Mouse (Mus musculus): ENCODE measurements around the gene Esam.
A peak's percentile ranks its signal among the peaks of the same experiment; 100 is the strongest.

Esam gene

DNA sequence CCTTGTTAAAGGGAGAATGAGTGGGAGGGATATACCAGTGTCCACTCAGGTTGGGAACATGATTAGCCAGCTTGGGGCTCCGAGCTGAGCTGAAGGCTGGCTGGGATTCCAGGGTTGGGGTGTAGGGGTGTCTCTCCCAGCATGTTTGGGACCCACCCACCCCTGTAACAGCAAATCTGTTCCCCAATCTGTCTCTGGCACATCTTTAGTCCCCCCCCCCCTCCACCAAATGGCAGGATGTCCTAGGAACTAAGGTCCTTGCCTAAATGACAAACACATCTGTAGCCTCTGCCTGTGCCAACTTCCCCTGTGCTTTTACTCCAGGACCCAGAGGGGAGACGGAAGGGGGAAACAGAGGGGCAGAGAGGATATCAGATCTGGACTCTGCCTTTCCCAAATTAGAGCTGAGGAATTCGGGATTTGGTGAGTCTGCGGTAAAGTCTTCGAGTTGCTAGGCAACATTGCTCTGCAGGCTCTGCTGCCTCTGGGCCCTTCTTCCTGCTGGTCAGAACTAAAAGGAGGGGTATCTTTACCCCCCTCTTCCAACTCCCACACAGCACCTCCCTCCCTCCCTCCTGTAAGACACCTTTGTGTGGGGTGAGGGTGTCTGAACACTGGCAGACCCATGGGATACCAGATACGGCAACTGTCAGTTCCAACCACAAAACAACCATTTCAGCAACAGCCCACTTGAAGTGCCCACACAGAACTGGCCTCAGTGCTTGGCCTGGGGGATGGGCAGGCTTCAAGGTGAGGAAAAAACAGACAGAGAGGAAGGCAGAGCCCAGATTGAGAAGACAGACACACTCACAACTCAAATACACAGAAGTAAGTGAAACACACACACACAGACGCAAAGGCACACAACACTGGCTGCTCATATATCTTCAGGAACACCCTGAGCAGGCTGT lies 27.2 kb downstream of the Esam start, which contains the start of gene Siae:
Gene Siae, plus strand, starts transcription at position 861 of the 911 bp plus-strand sequence.
- DNase-seq (ENCODE audit: low spot score) = no peak

DNA sequence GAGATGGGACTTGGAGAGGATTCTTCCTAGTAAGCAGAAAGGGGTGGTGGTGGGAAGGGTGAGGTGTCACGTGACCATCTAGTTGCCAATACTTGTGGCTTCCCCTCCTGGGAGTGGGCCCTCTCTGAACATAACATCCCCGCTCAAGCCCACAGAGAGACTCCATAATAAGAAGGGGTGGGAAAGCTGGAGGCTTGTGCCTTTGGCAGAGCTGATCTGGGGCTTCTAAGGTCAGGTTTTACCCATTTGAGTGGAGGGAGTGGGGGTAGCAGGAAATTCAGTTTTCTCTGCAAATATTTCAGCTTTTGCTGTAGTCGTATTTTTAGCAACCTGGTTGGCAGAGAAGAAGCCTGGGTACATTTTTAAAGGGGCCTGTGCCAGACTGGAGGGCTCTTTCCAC lies 28.5 kb downstream of the Esam start:
- no peak for DNase-seq (ENCODE audit: low spot score)

DNA sequence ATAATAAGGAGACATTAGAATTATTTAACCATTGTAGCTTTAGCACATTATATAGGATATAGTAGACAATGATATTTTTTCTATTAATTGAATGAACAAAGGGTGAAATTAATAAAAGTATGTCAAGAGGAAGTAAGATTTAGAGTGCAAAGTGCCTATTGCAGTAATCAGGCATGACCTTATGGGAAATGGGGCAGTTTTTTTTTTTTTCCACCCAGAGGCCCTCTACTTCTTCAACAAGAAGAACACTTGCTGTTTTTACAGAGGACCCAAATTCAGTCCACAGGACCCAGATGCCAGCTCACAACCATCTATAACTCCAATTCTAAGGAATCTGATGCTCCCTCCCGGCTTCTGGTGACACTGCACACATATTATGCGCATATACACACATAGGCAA lies 32.7 kb downstream of the Esam start:
- DNase-seq (ENCODE audit: low spot score) = no peak

DNA sequence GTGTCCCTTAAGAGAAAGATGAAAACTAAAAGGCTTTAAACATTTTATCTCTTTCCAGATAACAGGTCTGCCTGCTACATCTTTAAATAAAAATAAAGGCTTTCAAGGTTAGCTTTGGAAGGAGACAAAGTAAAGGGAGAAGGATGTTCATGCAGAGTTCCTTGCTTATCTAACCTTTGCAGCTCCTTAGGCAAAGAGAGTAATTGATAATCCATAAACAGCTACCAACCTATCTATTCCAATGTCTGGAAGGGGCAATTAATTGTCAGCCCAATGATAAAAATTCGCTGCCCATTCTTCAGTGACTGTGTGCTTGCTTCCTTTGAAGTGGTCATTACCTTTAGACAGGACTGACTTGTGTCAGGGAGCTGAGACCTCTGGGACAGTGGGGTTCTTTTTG lies 35.9 kb downstream of the Esam start:
- DNase-seq (ENCODE audit: low spot score) = no peak

DNA sequence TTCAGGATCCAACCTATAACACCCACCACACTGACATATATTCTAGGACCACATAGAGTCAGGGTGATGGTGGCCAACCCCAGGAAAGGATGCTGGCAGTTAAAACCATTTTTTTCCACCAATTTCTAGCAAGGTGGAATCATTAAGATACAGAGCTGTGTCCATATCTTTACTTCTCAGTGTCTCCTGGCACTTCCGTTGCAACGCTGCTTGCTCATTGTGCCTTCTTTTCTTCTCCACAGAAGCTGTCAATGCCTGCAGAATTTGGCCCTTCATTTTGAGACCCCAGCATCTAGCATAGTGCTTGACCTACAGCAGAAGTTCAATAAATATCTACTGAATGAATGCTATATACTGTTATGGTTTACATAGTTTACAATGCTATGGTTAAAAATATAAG lies 39.1 kb downstream of the Esam start:
- DNase-seq (ENCODE audit: low spot score) = no peak

DNA sequence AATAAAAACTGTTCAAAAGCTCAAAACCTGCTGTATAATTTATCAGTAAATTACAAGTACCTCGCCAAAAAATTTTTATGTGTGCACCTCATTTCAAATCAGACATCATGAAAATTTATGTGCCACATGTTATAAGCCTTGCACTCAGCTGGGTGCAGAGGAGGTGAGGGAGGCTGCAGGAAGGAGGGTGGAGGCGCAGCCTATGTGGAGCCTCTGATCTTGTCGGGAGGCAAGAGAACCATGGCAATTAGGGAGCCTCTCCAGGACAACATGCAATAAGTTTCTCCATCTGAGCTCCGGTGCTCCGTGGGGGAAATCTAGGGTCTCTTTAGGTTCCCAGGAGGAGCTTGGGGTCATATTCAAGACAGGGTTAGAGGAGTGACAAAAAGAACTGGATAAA lies 39.6 kb downstream of the Esam start:
- DNase-seq (ENCODE audit: low spot score) = no peak

DNA sequence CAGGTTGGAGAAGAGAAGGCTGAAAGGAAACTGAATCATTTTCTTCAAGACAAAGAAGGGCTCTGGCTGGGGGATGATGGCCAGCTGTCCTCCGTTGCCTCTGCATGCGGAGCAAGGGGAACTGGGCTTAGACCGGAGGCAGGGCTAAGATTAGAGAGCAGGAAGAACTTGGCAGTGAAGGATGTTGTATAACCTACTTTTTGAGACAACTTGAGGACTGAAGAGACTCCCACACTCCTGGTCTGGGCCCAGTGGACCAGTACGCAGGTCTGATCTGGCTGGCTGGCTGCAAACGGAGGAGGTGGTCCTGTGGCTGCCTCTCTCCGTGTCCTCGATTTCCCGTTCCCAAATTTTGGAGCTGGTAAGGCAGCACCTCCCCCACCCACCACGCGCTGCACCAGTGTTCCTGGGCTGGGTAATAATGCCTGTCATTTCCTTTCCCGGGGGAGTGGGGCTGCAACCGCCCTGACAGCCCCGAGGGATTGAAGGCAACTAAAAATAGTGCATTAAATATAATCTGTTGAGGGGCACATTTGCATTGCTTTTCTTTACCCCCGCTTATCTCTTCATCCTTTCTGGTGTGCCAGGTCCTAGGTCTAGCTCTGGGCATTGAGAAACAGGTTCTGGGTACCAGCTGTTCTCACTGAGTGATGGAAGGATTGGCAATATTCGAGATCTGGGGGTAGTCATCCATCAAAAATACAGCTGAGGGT lies 40.2 kb downstream of the Esam start:
- peak; percentile 61 for DNase-seq (ENCODE audit: low spot score)

DNA sequence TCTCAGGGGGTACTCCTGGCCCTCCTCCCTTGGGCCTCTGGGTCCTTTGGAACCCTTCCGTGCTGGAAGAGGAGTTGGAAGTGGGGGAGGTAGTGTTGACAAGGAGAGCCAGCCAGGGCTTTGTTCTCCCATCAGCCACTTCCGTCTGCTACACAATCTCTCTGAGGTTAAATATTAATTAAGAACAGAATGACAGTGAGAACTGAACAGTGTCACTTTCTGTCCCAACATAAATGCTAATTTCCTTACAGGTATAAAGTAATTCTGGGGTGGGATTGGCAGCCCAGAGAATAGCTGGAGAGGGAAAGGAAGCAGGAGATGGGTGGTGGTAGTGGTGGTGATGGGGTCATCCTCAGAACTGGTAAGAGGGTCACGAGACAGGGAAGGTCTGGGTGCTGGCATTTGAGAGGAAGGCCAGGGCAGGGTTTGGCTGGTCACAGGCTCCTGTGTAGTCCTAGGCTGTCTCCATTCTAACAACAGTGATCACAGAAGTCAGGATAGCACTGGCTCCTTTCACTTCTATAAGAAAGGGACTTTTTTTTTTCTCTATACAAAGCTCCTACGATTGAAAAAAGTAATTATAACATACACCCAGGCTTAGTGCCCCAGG lies 40.8 kb downstream of the Esam start:
- no peak for DNase-seq (ENCODE audit: low spot score)

DNA sequence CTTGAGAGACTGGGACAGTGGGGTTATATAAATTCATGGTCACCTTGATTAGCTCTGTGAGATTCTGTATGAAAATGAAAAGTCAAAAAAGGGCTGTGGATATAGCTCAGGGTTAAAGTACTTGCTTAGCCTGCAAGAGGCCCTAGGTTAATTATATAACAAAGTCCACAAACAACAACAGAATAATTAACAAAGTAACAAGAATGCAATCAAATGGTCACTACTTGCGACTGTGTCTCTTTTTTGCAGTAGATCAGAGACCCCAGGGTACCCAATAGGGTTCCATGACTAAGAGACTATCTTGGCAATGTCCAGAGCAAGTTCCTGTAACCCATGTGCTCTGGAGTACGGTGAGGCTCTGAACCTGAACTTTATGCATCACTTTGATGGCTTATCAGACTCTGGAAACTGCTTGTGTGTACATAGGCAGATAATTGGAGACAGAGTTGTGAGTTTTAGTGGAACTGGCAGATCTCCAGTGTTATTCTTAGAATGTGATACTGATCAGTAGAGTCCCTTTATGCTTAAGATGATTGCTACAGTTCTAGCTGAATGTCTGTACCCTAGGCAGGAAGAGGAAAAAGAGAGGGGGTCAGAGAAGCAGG lies 41.5 kb downstream of the Esam start:
- DNase-seq (ENCODE audit: low spot score) = no peak

DNA sequence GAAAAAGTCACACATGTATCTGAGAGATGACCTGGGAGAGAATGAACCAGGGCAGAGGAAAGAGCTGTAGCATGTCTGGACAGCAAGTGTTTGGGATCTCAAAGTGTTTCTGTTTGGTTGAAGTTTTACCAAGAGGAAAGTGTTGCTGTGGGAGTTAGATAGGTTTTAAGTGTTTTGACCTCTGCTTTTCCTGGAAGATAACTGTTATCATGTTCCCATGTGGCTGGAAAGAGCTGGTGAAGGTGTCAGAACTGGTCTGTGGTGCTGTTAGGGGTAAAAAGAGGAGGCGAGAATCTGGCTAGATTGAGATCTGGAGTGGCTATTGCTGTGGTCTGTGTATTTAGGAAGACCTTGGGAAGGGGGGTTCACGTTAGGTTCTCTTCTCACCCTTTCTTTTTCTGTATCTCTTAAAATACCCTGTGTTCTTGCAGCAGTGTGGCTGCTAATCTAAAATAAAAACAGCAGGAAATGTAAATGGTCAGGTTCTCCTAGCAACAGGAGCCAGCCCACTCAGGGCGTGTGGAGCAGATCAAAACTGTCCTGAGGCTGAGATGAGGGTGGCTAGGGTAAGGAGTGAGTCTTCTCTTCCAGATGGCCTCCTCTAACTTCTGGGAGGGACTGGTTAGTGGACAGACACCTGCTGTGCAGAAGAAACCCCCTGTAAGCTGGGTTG lies 44.5 kb downstream of the Esam start:
- DNase-seq (ENCODE audit: low spot score) = no peak

DNA sequence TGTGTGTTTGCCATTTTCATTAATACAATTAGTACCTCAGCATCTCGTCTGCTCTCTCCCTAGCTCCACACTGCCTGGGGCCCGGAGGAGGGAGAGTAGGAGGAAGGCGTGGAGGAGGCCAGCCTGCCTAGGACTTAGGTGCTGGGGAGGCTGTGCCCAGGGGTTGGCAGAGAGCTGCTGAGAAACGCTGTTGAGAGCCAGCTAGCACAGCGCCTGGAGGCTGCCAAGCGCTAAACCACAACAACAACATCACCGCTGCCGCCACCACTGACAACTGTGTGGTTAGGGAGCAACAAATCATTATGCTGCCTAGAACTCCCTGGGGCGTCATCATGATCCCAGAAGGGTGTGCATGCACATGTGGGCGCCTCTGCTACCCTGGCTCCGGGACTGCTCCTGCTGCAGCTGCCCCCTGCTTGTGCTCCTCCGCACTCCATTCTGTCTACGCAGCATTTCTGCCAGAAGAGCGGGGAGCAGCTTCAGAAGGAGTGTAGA lies 48.6 kb downstream of the Esam start:
- peak; percentile 58 for DNase-seq (ENCODE audit: low spot score)

DNA sequence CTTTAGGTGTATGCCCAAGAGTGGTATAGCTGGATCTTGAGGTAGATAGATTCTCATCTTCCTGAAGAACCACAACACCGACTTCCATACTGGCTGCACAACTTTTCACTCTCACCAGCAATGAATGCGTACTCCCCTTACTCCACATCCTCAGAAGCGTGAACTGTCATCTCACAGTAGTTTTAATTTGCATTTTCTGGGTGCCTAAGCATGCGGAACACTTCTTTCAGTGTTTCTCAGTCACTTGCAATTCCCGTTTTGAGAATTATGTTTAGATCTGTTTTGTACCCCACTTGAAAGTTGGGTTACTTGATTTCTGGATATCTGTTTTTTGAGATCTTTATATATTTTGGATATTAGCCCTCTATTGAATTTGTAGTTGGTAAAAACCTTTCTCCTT lies 55.7 kb downstream of the Esam start:
- no peak for DNase-seq (ENCODE audit: low spot score)

DNA sequence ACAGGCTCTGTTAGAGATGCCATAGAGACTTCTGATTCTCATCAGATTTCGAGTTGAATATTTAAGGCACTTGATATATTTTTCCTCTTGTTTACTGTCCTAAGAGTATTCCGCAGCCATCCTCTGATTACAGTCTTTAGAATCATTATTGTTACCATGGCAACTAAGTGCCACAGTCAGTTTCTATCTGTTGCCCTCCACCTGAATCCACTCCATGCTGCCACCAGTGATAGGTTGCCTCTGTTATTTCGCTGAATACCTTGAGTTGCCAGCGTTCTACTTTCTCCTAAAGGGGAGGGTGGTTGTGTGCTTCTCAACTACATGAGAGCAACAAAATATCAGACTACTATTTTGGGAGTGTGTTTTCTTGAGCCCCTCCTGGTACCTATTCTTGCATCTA lies 58.8 kb downstream of the Esam start:
- no peak for DNase-seq (ENCODE audit: low spot score)
